Mouse (Mus musculus) neural tube, embryonic 13.5 days (tissue): ENCODE results near the gene Draxin. TPM values are rescaled to one million over a fixed set of nuclear protein-coding genes. Genes with fewer than 3 reads are reported as not detected.
"Not testable (repeated sequence)": the region's sequence is repeated elsewhere in the genome, so short reads cannot be mapped to it uniquely, and the experiment has no call there.

Source experiments
- ATAC-seq: fragments of 200-750 bp; cut with Nextera tagmentation; 2 replicates; pipeline ENCODE4 v1.8.0; 2017; ENCODE audit warnings: low read depth, mild to moderate bottlenecking, moderate TSS enrichment, moderate library complexity
- H3K27ac ChIP-seq: fragments of 300-500 bp; sonication (generic); replicated peaks from 2 replicates; pipeline ENCODE4 v1.5.1; 2015; ENCODE audit warnings: moderate library complexity, mild to moderate bottlenecking, inconsistent platforms
- H3K27me3 ChIP-seq: fragments of 300-500 bp; sonication (generic); 2 replicates; pipeline ENCODE4 v1.6.1; 2015; ENCODE audit warnings: mild to moderate bottlenecking, inconsistent platforms
- H3K36me3 ChIP-seq: fragments of 300-500 bp; sonication (generic); 2 replicates; pipeline ENCODE4 v1.6.1; 2015; ENCODE audit warnings: mild to moderate bottlenecking, inconsistent platforms
- H3K4me1 ChIP-seq: fragments of 300-500 bp; sonication (generic); replicated peaks from 2 replicates; pipeline ENCODE4 v1.6.1; 2015; ENCODE audit warnings: inconsistent platforms
- H3K4me2 ChIP-seq: fragments of 300-500 bp; sonication (generic); 2 replicates; pipeline ENCODE4 v1.6.1; 2015; ENCODE audit warnings: inconsistent platforms, mild to moderate bottlenecking, moderate library complexity
- H3K4me3 ChIP-seq: fragments of 300-500 bp; sonication (generic); 2 replicates; pipeline ENCODE4 v1.5.1; 2015; ENCODE audit warnings: mild to moderate bottlenecking, inconsistent platforms
- H3K9ac ChIP-seq: fragments of 300-500 bp; sonication (generic); 2 replicates; pipeline ENCODE4 v1.6.1; 2015; ENCODE audit warnings: moderate library complexity, mild to moderate bottlenecking, inconsistent platforms
- H3K9me3 ChIP-seq: fragments of 300-500 bp; sonication (generic); 2 replicates; pipeline ENCODE4 v1.6.1; 2016; ENCODE audit warnings: inconsistent platforms
- WGBS: fragments of 180-500 bp; shearing (Covaris S2); methylation state at CpG from one replicate; pipeline ENCODE4 v1.1.7; 2015; 5-methylcytosine and 5-hydroxymethylcytosine counted together
- microRNA-seq: library from miRNA; unstranded; fragments of <30 nt; microRNA quantifications from one replicate; pipeline ENCODE4, GENCODE M21; 2016
- polyA plus RNA-seq: library from polyadenylated mRNA; unstranded; fragments of >200 nt; fragmentation: Nextera tagmentation; extraction: Ambion mirVana; gene quantifications from 2 replicates; pipeline ENCODE4 v1.2.1, GENCODE M21; 2015

Gene Draxin
- polyA plus RNA-seq, 1 experiment from 2014 or later, result 14.0 TPM

GRCm38 (mm10) chr4:148057661-148058209, 72.8 kb downstream of the Draxin start:
- Histone ChIP-seq H3K27ac (no peak overlapping the region), H3K9me3 (no peaks in the 10 kb centered on the region), H3K4me2 (no peak overlapping the region), H3K4me1 (no peaks in the 10 kb centered on the region), H3K27me3 (no peaks in the 10 kb centered on the region), H3K4me3 (no peak overlapping the region), H3K36me3 (peaks cover 64% of the 10 kb centered on the region), H3K9ac (no peak overlapping the region)
- WGBS, result 72% methylated on average over 5 of the region's 5 CpGs
- ATAC-seq, result no peak

GRCm38 (mm10) chr4:148056801-148057200, 73.7 kb downstream of the Draxin start:
- H3K9me3 ChIP-seq, result no peaks in the 10 kb centered on the region
- H3K4me2 ChIP-seq, result no peak overlapping the region
- no peaks in the 10 kb centered on the region for H3K27me3 ChIP-seq
- WGBS, result 87% methylated on average over 4 of the region's 4 CpGs
- H3K4me1 ChIP-seq, result no peaks in the 10 kb centered on the region
- ATAC-seq, result no peak
- H3K9ac ChIP-seq, result no peak overlapping the region
- H3K36me3 ChIP-seq, result peaks cover 73% of the 10 kb centered on the region
- H3K27ac ChIP-seq, result no peak overlapping the region
- H3K4me3 ChIP-seq, result no peak overlapping the region

- Histone ChIP-seq H3K4me1 (no peaks in the 10 kb centered on the region), H3K9me3 (no peaks in the 10 kb centered on the region), H3K27me3 (no peaks in the 10 kb centered on the region), H3K9ac (no peak overlapping the region), H3K4me2 (no peak overlapping the region), H3K36me3 (peaks cover 78% of the 10 kb centered on the region), H3K4me3 (no peak overlapping the region), H3K27ac (no peak overlapping the region)
- 88% methylated on average over 7 of the region's 7 CpGs for WGBS
- no peak for ATAC-seq
Observed at GRCm38 (mm10) chr4:148056246-148056645, 74.3 kb downstream of the Draxin start.

- Histone ChIP-seq H3K4me3 (no peak overlapping the region), H3K27me3 (no peaks in the 10 kb centered on the region), H3K9me3 (no peaks in the 10 kb centered on the region), H3K4me2 (no peak overlapping the region), H3K9ac (no peak overlapping the region), H3K27ac (no peak overlapping the region), H3K36me3 (peaks cover 90% of the 10 kb centered on the region), H3K4me1 (no peaks in the 10 kb centered on the region)
- WGBS, result 92% methylated on average over 21 of the region's 21 CpGs
- ATAC-seq, result no peak
Observed at GRCm38 (mm10) chr4:148054961-148055695, 75.4 kb downstream of the Draxin start.

GRCm38 (mm10) chr4:148053417-148053920, 77.0 kb downstream of the Draxin start:
- Histone ChIP-seq H3K4me3 (no peak overlapping the region), H3K4me2 (no peak overlapping the region), H3K9ac (no peak overlapping the region), H3K36me3 (peaks cover 99% of the 10 kb centered on the region), H3K27me3 (no peaks in the 10 kb centered on the region), H3K4me1 (no peaks in the 10 kb centered on the region), H3K9me3 (no peaks in the 10 kb centered on the region), H3K27ac (no peak overlapping the region)
- no peak for ATAC-seq
- 96% methylated on average over 12 of the region's 12 CpGs for WGBS

GRCm38 (mm10) chr4:148052976-148053375, 77.5 kb downstream of the Draxin start:
- no peak overlapping the region for H3K4me2 ChIP-seq
- WGBS, result 69% methylated on average over 2 of the region's 2 CpGs
- no peaks in the 10 kb centered on the region for H3K27me3 ChIP-seq
- no peak overlapping the region for H3K9ac ChIP-seq
- no peaks in the 10 kb centered on the region for H3K9me3 ChIP-seq
- ATAC-seq, result no peak
- no peak overlapping the region for H3K27ac ChIP-seq
- H3K4me3 ChIP-seq, result no peak overlapping the region
- H3K36me3 ChIP-seq, result peaks cover 99% of the 10 kb centered on the region
- H3K4me1 ChIP-seq, result no peaks in the 10 kb centered on the region

GRCm38 (mm10) chr4:148051886-148052285, 78.6 kb downstream of the Draxin start:
- WGBS, result 89% methylated on average over 11 of the region's 11 CpGs
- Histone ChIP-seq H3K4me2 (no peak overlapping the region), H3K36me3 (peaks cover 96% of the 10 kb centered on the region), H3K9ac (no peak overlapping the region), H3K27me3 (no peaks in the 10 kb centered on the region), H3K27ac (no peak overlapping the region), H3K4me1 (no peaks in the 10 kb centered on the region), H3K4me3 (no peak overlapping the region), H3K9me3 (no peaks in the 10 kb centered on the region)
- ATAC-seq, result no peak

GRCm38 (mm10) chr4:148051046-148051776, 79.3 kb downstream of the Draxin start:
- H3K9ac ChIP-seq, result no peak overlapping the region
- 95% methylated on average over 13 of the region's 13 CpGs for WGBS
- H3K9me3 ChIP-seq, result no peaks in the 10 kb centered on the region
- no peaks in the 10 kb centered on the region for H3K27me3 ChIP-seq
- H3K36me3 ChIP-seq, result peaks cover 96% of the 10 kb centered on the region
- ATAC-seq, result no peak
- no peak overlapping the region for H3K4me3 ChIP-seq
- 0 out of 2 replicates have a peak, but pooled peaks cover 3% of the 10 kb centered on the region for H3K4me1 ChIP-seq
- no peak overlapping the region for H3K4me2 ChIP-seq
- no peak overlapping the region for H3K27ac ChIP-seq

GRCm38 (mm10) chr4:148050396-148050914, 80.0 kb downstream of the Draxin start:
- H3K27ac ChIP-seq, H3K27me3 ChIP-seq, H3K9ac ChIP-seq, ATAC-seq, H3K4me1 ChIP-seq, H3K9me3 ChIP-seq, H3K4me3 ChIP-seq, H3K4me2 ChIP-seq: not testable (repeated sequence)
- WGBS, result 96% methylated on average over 3 of the region's 3 CpGs
- H3K36me3 ChIP-seq, result peaks cover 96% of the 10 kb centered on the region

Small RNAs within 50 kb of the gene (microRNA-seq; reads per million reads assigned to microRNA genes)
- gene Mir7022, result not detected

Other genes with a start within 250 kb of the Draxin start
- gene Mfn2, start 226.0 kb downstream of the Draxin start, polyA plus RNA-seq, result 76.3 and 79.0 TPM in 2 replicates
- gene Plod1, start 193.9 kb downstream of the Draxin start, polyA plus RNA-seq, result 35.2 and 35.7 TPM in 2 replicates
- 13.6 and 14.7 TPM in 2 replicates for gene 2510039O18Rik, start 189.8 kb downstream of the Draxin start, polyA plus RNA-seq
- gene Nppb, start 144.9 kb downstream of the Draxin start, polyA plus RNA-seq, result 0.43 TPM in 1 of 2 replicates, not detected in the other
- 0.36 and 6.1 TPM in 2 replicates for gene Nppa, start 130.0 kb downstream of the Draxin start, polyA plus RNA-seq
- gene Clcn6, start 91.9 kb downstream of the Draxin start, polyA plus RNA-seq, result 31.7 and 32.4 TPM in 2 replicates
- 19.9 and 20.9 TPM in 2 replicates for gene Mthfr, start 91.6 kb downstream of the Draxin start, polyA plus RNA-seq
- 6.5 and 7.3 TPM in 2 replicates for gene Agtrap, start 42.7 kb downstream of the Draxin start, polyA plus RNA-seq
- gene Mad2l2, start 314 bp downstream of the Draxin start, polyA plus RNA-seq, result 98.7 and 116 TPM in 2 replicates
- 16.4 and 16.6 TPM in 2 replicates for gene Fbxo6, start 21.4 kb upstream of the Draxin start, polyA plus RNA-seq
- gene Fbxo44, start 29.8 kb upstream of the Draxin start, polyA plus RNA-seq, result 81.4 and 87.6 TPM in 2 replicates
- gene Fbxo2, start 29.9 kb upstream of the Draxin start, polyA plus RNA-seq, result 6.1 and 6.9 TPM in 2 replicates
- 16.1 and 19.1 TPM in 2 replicates for gene Disp3, start 157.3 kb upstream of the Draxin start, polyA plus RNA-seq